Comparison of ENCODE assay signal across 8 mouse cellular contexts in the genomic region with DNA sequence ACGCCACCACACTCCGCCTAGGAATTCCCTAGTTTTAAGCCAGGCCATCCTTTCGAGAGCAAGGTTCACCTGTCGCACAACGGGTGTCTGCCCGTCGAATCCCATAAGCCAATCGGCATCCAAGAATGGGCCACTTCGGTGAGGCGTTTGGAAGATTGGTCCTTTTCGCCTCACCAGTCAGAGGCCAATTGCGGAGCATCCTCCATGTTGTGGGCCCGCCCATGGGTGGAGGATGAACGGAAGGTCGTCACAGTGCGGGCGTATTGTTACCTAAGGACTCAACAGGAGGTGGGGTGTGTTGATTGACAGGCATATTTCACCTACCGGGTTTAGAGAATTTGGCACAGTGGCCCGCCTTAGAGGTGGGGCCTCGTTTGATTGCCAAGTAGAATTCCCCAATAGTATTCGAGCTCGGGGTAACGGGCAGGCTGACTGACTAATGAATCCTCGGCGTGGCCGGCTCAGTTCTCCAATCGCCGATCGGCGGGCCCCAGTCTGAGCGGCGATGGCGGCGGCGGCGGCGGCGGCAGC. TPM values are rescaled to one million over a fixed set of nuclear protein-coding genes. Genes with fewer than 3 reads are reported as not detected.
DNase-seq lines count a peak whose midpoint lies in the region; ATAC-seq and TF ChIP-seq lines count a peak whose summit lies in the region.

No protein-coding gene starts in this region.

- peak; percentile 100 for DNase-seq in c-Kit-positive CD71-positive TER-119-positive erythroid progenitor cells, embryonic 14.5 days (ENCODE audit: low spot score)
- DNase-seq in heart, postnatal 0 days (ENCODE audit: low spot score), result peak; percentile 100
- DNase-seq in kidney, postnatal 4 days, result peak; percentile 96 to 97

- TF ChIP-seq EP300 in heart, postnatal 0 days (IDR thresholded peaks at IDR 0.05; ENCODE audit: low read depth), result peak; percentile 86

- peak overlapping the region; percentile 48 for H3K4me2 ChIP-seq in forebrain, embryonic 12.5 days
- peak overlapping the region; percentile 59 for H3K4me2 ChIP-seq in heart, postnatal 0 days (ENCODE audit: low read depth, low read length)
- peak overlapping the region; percentile 88 for H3K4me2 ChIP-seq in liver, embryonic 16.5 days (ENCODE audit: low read depth, low read length)
- peak overlapping the region; percentile 47 for H3K4me2 ChIP-seq in neural tube, embryonic 13.5 days

- H3K9ac ChIP-seq in forebrain, embryonic 12.5 days, result peak overlapping the region; percentile 99
- H3K9ac ChIP-seq in heart, postnatal 0 days (replicated peaks; ENCODE audit: low read depth, low read length), result peak overlapping the region; percentile 98
- H3K9ac ChIP-seq in liver, embryonic 16.5 days (ENCODE audit: low read depth, low read length), result peak overlapping the region; percentile 85
- H3K9ac ChIP-seq in neural tube, embryonic 13.5 days, result peak overlapping the region; percentile 99

- H3K27ac ChIP-seq in forebrain, embryonic 12.5 days, result peak overlapping the region; percentile 95
- peak overlapping the region; percentile 96 for H3K27ac ChIP-seq in heart, postnatal 0 days (ENCODE audit: low read depth)
- peak overlapping the region; percentile 91 for H3K27ac ChIP-seq in liver, embryonic 16.5 days (ENCODE audit: low read length)
- peak overlapping the region; percentile 98 for H3K27ac ChIP-seq in neural tube, embryonic 13.5 days (replicated peaks)
- H3K27ac ChIP-seq in testis, adult 2 months (ENCODE audit: control insufficient read depth, insufficient read depth, low read depth, low read length), result peak overlapping the region; percentile 99

- peak overlapping the region; percentile 95 for H3K4me3 ChIP-seq in E14TG2a.4 (replicated peaks; ENCODE audit: low read length)
- H3K4me3 ChIP-seq in forebrain, embryonic 12.5 days (replicated peaks), result peak overlapping the region; percentile 99
- H3K4me3 ChIP-seq in heart, postnatal 0 days (ENCODE audit: low read depth, low read length), result peak overlapping the region; percentile 99
- peak overlapping the region; percentile 77 for H3K4me3 ChIP-seq in liver, embryonic 16.5 days (ENCODE audit: low read depth, low read length)
- peak overlapping the region; percentile 95 for H3K4me3 ChIP-seq in neural tube, embryonic 13.5 days
- peak overlapping the region; percentile 99 for H3K4me3 ChIP-seq in testis, adult 2 months (ENCODE audit: control insufficient read depth, low read depth, low read length)

- H3K4me1 ChIP-seq in E14TG2a.4 (replicated peaks; ENCODE audit: low read depth, low read length), result peaks cover 58% of the 10 kb centered on the region
- peaks cover 18% of the 10 kb centered on the region for H3K4me1 ChIP-seq in forebrain, embryonic 12.5 days
- H3K4me1 ChIP-seq in heart, postnatal 0 days (ENCODE audit: control insufficient read depth, insufficient read depth), result peaks cover 14% of the 10 kb centered on the region
- H3K4me1 ChIP-seq in liver, embryonic 16.5 days (ENCODE audit: control insufficient read depth, low read depth, low read length), result peaks cover 21% of the 10 kb centered on the region
- peaks cover 34% of the 10 kb centered on the region for H3K4me1 ChIP-seq in neural tube, embryonic 13.5 days (replicated peaks)
- peaks cover 6% of the 10 kb centered on the region for H3K4me1 ChIP-seq in testis, adult 2 months (ENCODE audit: control insufficient read depth, insufficient read depth, low read length)

- peak; percentile 97 for TF ChIP-seq POLR2A in testis, adult 2 months (IDR thresholded peaks at IDR 0.05; ENCODE audit: control insufficient read depth, low read depth, low read length)

- TF ChIP-seq CTCF in E14TG2a.4 (conservative IDR thresholded peaks at IDR 0.05; ENCODE audit: low read length), result no peak
- peak; percentile 4; the same call in 1 of the 2 replicates for TF ChIP-seq CTCF in heart, postnatal 0 days (IDR thresholded peaks at IDR 0.05; ENCODE audit: low read depth)
- 0 out of 2 replicates have a peak, but pooled peaks have one; percentile 26 for TF ChIP-seq CTCF in testis, adult 2 months (IDR thresholded peaks at IDR 0.05; ENCODE audit: control insufficient read depth, insufficient read depth, insufficient replicate concordance, low read depth, low read length)

- under 1% methylated on average over 38 of the region's 38 CpGs for WGBS in forebrain, embryonic 12.5 days
- WGBS in heart, postnatal 0 days, result under 1% methylated on average over 38 of the region's 38 CpGs
- WGBS in liver, embryonic 16.5 days (ENCODE audit: insufficient replicate concordance), result under 1% methylated on average over 38 of the region's 38 CpGs
- WGBS in neural tube, embryonic 13.5 days, result under 1% methylated on average over 38 of the region's 38 CpGs

- ATAC-seq in forebrain, embryonic 12.5 days (ENCODE audit: low FRiP score), result peak; percentile 98
- ATAC-seq in heart, postnatal 0 days (ENCODE audit: insufficient read depth, low read depth), result peak; percentile 98
- peak; percentile 98 for ATAC-seq in liver, embryonic 16.5 days (ENCODE audit: low read depth)
- ATAC-seq in neural tube, embryonic 13.5 days (ENCODE audit: low read depth), result peak; percentile 99

- no peaks in the 10 kb centered on the region for H3K27me3 ChIP-seq in E14TG2a.4 (ENCODE audit: insufficient read depth, low read length)
- H3K27me3 ChIP-seq in forebrain, embryonic 12.5 days, result no peaks in the 10 kb centered on the region
- no peaks in the 10 kb centered on the region for H3K27me3 ChIP-seq in heart, postnatal 0 days (ENCODE audit: control insufficient read depth, insufficient read depth, low read length)
- no peaks in the 10 kb centered on the region for H3K27me3 ChIP-seq in liver, embryonic 16.5 days (ENCODE audit: control insufficient read depth, insufficient read depth, low read depth, low read length)
- no peaks in the 10 kb centered on the region for H3K27me3 ChIP-seq in neural tube, embryonic 13.5 days
- no peaks in the 10 kb centered on the region for H3K27me3 ChIP-seq in testis, adult 2 months (ENCODE audit: control insufficient read depth, insufficient read depth, low read length)

- no peaks in the 10 kb centered on the region for H3K9me3 ChIP-seq in E14TG2a.4 (ENCODE audit: low read length)
- no peaks in the 10 kb centered on the region for H3K9me3 ChIP-seq in forebrain, embryonic 12.5 days
- H3K9me3 ChIP-seq in heart, postnatal 0 days (replicated peaks; ENCODE audit: control insufficient read depth, low read length), result no peaks in the 10 kb centered on the region
- H3K9me3 ChIP-seq in liver, embryonic 16.5 days (replicated peaks; ENCODE audit: control insufficient read depth, low read length), result no peaks in the 10 kb centered on the region
- no peaks in the 10 kb centered on the region for H3K9me3 ChIP-seq in neural tube, embryonic 13.5 days

- peaks cover 39% of the 10 kb centered on the region for H3K36me3 ChIP-seq in E14TG2a.4 (ENCODE audit: insufficient read depth, low read length)
- H3K36me3 ChIP-seq in forebrain, embryonic 12.5 days (replicated peaks), result peaks cover 31% of the 10 kb centered on the region
- peaks cover 33% of the 10 kb centered on the region for H3K36me3 ChIP-seq in heart, postnatal 0 days (replicated peaks; ENCODE audit: control insufficient read depth, insufficient read depth, low read length)
- H3K36me3 ChIP-seq in liver, embryonic 16.5 days (ENCODE audit: control insufficient read depth, insufficient read depth), result peaks cover 26% of the 10 kb centered on the region
- peaks cover 32% of the 10 kb centered on the region for H3K36me3 ChIP-seq in neural tube, embryonic 13.5 days
- H3K36me3 ChIP-seq in testis, adult 2 months (ENCODE audit: control insufficient read depth, insufficient read depth, low read length), result peaks cover 5% of the 10 kb centered on the region

RNA-seq across cellular contexts. Expression of a gene that starts 1.4 kb away (rescaled TPM):
- polyA plus RNA-seq in forebrain, embryonic 12.5 days (2016; fragmentation: Nextera tagmentation; extraction: Ambion mirVana), result 199 and 211 TPM in 2 replicates
- 27.6 and 44.5 TPM in 2 replicates for total RNA-seq in heart, postnatal 0 days (2014; rRNA removed; ENCODE audit: low replicate concordance)
- polyA plus RNA-seq in heart, postnatal 0 days (2015; fragmentation: Nextera tagmentation; extraction: Ambion mirVana), result 35.0 and 36.2 TPM in 2 replicates
- polyA plus RNA-seq in liver, embryonic 16.5 days (2015; fragmentation: Nextera tagmentation; extraction: Ambion mirVana), result 30.1 and 32.0 TPM in 2 replicates
- polyA plus RNA-seq in neural tube, embryonic 13.5 days (2015; fragmentation: Nextera tagmentation; extraction: Ambion mirVana), result 153 and 160 TPM in 2 replicates
- polyA plus RNA-seq in testis, adult 2 months (2012; rRNA removed), result 341 and 429 TPM in 2 replicates

RNA-seq across cellular contexts. Expression of a gene that starts 10.5 kb away (rescaled TPM):
- polyA plus RNA-seq in forebrain, embryonic 12.5 days (2016; fragmentation: Nextera tagmentation; extraction: Ambion mirVana), result 0.27 TPM in 1 of 2 replicates, not detected in the other
- not detected in 2 replicates for total RNA-seq in heart, postnatal 0 days (2014; rRNA removed; ENCODE audit: low replicate concordance)
- 0.18 TPM in 1 of 2 replicates, not detected in the other for polyA plus RNA-seq in heart, postnatal 0 days (2015; fragmentation: Nextera tagmentation; extraction: Ambion mirVana)
- 0.11 TPM in 1 of 2 replicates, not detected in the other for polyA plus RNA-seq in liver, embryonic 16.5 days (2015; fragmentation: Nextera tagmentation; extraction: Ambion mirVana)
- not detected in 2 replicates for polyA plus RNA-seq in neural tube, embryonic 13.5 days (2015; fragmentation: Nextera tagmentation; extraction: Ambion mirVana)
- polyA plus RNA-seq in testis, adult 2 months (2012; rRNA removed), result 2.0 and 2.2 TPM in 2 replicates

RNA-seq across cellular contexts. Expression of a gene that starts 10.5 kb away (rescaled TPM):
- polyA plus RNA-seq in forebrain, embryonic 12.5 days (2016; fragmentation: Nextera tagmentation; extraction: Ambion mirVana), result 3.3 and 3.4 TPM in 2 replicates
- 20.6 and 31.1 TPM in 2 replicates for total RNA-seq in heart, postnatal 0 days (2014; rRNA removed; ENCODE audit: low replicate concordance)
- polyA plus RNA-seq in heart, postnatal 0 days (2015; fragmentation: Nextera tagmentation; extraction: Ambion mirVana), result 2.9 and 3.3 TPM in 2 replicates
- polyA plus RNA-seq in liver, embryonic 16.5 days (2015; fragmentation: Nextera tagmentation; extraction: Ambion mirVana), result 0.42 and 0.69 TPM in 2 replicates
- polyA plus RNA-seq in neural tube, embryonic 13.5 days (2015; fragmentation: Nextera tagmentation; extraction: Ambion mirVana), result 3.1 and 3.8 TPM in 2 replicates
- 29.4 and 31.2 TPM in 2 replicates for polyA plus RNA-seq in testis, adult 2 months (2012; rRNA removed)

RNA-seq across cellular contexts. Expression of a gene that starts 16.4 kb away (rescaled TPM):
- 1.1 and 1.3 TPM in 2 replicates for polyA plus RNA-seq in forebrain, embryonic 12.5 days (2016; fragmentation: Nextera tagmentation; extraction: Ambion mirVana)
- 0.08 and 1.3 TPM in 2 replicates for total RNA-seq in heart, postnatal 0 days (2014; rRNA removed; ENCODE audit: low replicate concordance)
- polyA plus RNA-seq in heart, postnatal 0 days (2015; fragmentation: Nextera tagmentation; extraction: Ambion mirVana), result 0.79 and 1.3 TPM in 2 replicates
- polyA plus RNA-seq in liver, embryonic 16.5 days (2015; fragmentation: Nextera tagmentation; extraction: Ambion mirVana), result 0.51 and 0.55 TPM in 2 replicates
- 1.9 and 2.3 TPM in 2 replicates for polyA plus RNA-seq in neural tube, embryonic 13.5 days (2015; fragmentation: Nextera tagmentation; extraction: Ambion mirVana)
- 5.4 TPM in 2 replicates for polyA plus RNA-seq in testis, adult 2 months (2012; rRNA removed)

RNA-seq across cellular contexts. Expression of a gene that starts 19.2 kb away (rescaled TPM):
- polyA plus RNA-seq in forebrain, embryonic 12.5 days (2016; fragmentation: Nextera tagmentation; extraction: Ambion mirVana), result 93.3 and 97.8 TPM in 2 replicates
- total RNA-seq in heart, postnatal 0 days (2014; rRNA removed; ENCODE audit: low replicate concordance), result 46.6 and 46.8 TPM in 2 replicates
- 22.3 and 22.7 TPM in 2 replicates for polyA plus RNA-seq in heart, postnatal 0 days (2015; fragmentation: Nextera tagmentation; extraction: Ambion mirVana)
- polyA plus RNA-seq in liver, embryonic 16.5 days (2015; fragmentation: Nextera tagmentation; extraction: Ambion mirVana), result 1.3 and 1.5 TPM in 2 replicates
- polyA plus RNA-seq in neural tube, embryonic 13.5 days (2015; fragmentation: Nextera tagmentation; extraction: Ambion mirVana), result 153 TPM in 2 replicates
- polyA plus RNA-seq in testis, adult 2 months (2012; rRNA removed), result 27.3 and 27.8 TPM in 2 replicates

Comparison
In these comparisons a context has a peak if more than half of its experiments do, and no peak if none do; other contexts are left out.
1. Peak in every context shown above with its lines: DNase-seq, ATAC-seq, H3K4me3 ChIP-seq and H3K27ac ChIP-seq.